15 mouse cellular contexts compared by ENCODE assay signal in genomic region chr1:139180481-139181149, GRCm38 (mm10).
DNase-seq lines count a peak whose midpoint lies in the region; ATAC-seq and TF ChIP-seq lines count a peak whose summit lies in the region.
"Had no signal": no experiment of that assay in that cellular context is flagged by ENCODE, and none has a peak within 500 bp of the region (broad histone marks: within the 10 kb centered on the region; RNA-seq: fewer than 3 reads in every experiment).

No protein-coding gene starts in this region.

- no peaks in the 10 kb centered on the region for H3K27me3 ChIP-seq in forebrain, postnatal 0 days (ENCODE audit: insufficient read depth, low read length)
- no peaks in the 10 kb centered on the region for H3K27me3 ChIP-seq in forebrain, embryonic 12.5 days
- no peaks in the 10 kb centered on the region for H3K27me3 ChIP-seq in thymus, adult 2 months (ENCODE audit: control insufficient read depth, insufficient read depth, low read length)
- H3K27me3 ChIP-seq in heart, adult 2 months (ENCODE audit: control insufficient read depth, insufficient read depth, low read length): no peaks in the 10 kb centered on the region
- H3K27me3 ChIP-seq: kidney, embryonic 15.5 days; limb, embryonic 15.5 days had no signal

- no peak overlapping the region for H3K27ac ChIP-seq in forebrain, postnatal 0 days (ENCODE audit: low read depth, low read length)
- H3K27ac ChIP-seq in forebrain, embryonic 12.5 days: no peak overlapping the region
- H3K27ac ChIP-seq in thymus, adult 2 months (ENCODE audit: control insufficient read depth, insufficient read depth, low read length): no peak overlapping the region
- no peak overlapping the region for H3K27ac ChIP-seq in heart, adult 2 months
- H3K27ac ChIP-seq: kidney, embryonic 15.5 days; left cerebral cortex, adult 2 months; limb, embryonic 15.5 days had no signal

- no peak for ATAC-seq in forebrain, postnatal 0 days
- ATAC-seq in forebrain, embryonic 12.5 days (ENCODE audit: low FRiP score): no peak
- ATAC-seq in common myeloid progenitor, adult 5-6 weeks (replicated peaks; ENCODE audit: low read depth, poor library complexity, severe bottlenecking): peak; percentile 64

- no peak for TF ChIP-seq POLR2A in thymus, adult 2 months (IDR thresholded peaks at IDR 0.05; ENCODE audit: control insufficient read depth, extremely low read depth, insufficient read depth, low read length, poor library complexity)
- no peak for TF ChIP-seq POLR2A in heart, adult 2 months (IDR thresholded peaks at IDR 0.05; ENCODE audit: insufficient read depth, low read depth, low read length)

- DNase-seq in forebrain, postnatal 0 days: peak; percentile 26
- DNase-seq in thymus, adult 2 months: peak; percentile 33
- no peak for DNase-seq in thymus, adult 18-20 months
- DNase-seq in telencephalon, adult 2 months (ENCODE audit: low read depth, low spot score): peak; percentile 57
- no peak for DNase-seq in heart, adult 2 months
- no peak for DNase-seq in MN1 (ENCODE audit: low spot score)
- DNase-seq: cerebellum, postnatal 14 days; gastrocnemius, postnatal 36 days; lung, adult 2 months; retina, postnatal 1 day had no signal

- H3K4me2 ChIP-seq in forebrain, postnatal 0 days (ENCODE audit: low read depth): no peak overlapping the region
- H3K4me2 ChIP-seq in forebrain, embryonic 12.5 days: no peak overlapping the region
- H3K4me2 ChIP-seq: kidney, embryonic 15.5 days; limb, embryonic 15.5 days had no signal

- H3K36me3 ChIP-seq in forebrain, postnatal 0 days (ENCODE audit: insufficient read depth): no peaks in the 10 kb centered on the region
- H3K36me3 ChIP-seq in forebrain, embryonic 12.5 days (replicated peaks): no peaks in the 10 kb centered on the region
- no peaks in the 10 kb centered on the region for H3K36me3 ChIP-seq in thymus, adult 2 months (ENCODE audit: control insufficient read depth, insufficient read depth, low read length)
- H3K36me3 ChIP-seq in heart, adult 2 months (ENCODE audit: control insufficient read depth, insufficient read depth, low read length): no peaks in the 10 kb centered on the region
- H3K36me3 ChIP-seq: kidney, embryonic 15.5 days; limb, embryonic 15.5 days had no signal

- 51% methylated on average over 6 of the region's 6 CpGs for WGBS in forebrain, postnatal 0 days
- 81% methylated on average over 6 of the region's 6 CpGs for WGBS in forebrain, embryonic 12.5 days
- 72% methylated on average over 6 of the region's 6 CpGs for WGBS in thymus, adult 2 months
- WGBS in heart, adult 2 months: 18% methylated on average over 6 of the region's 6 CpGs

- intact Hi-C loops in heart, adult 2 months (cut with DNase I): no loop called here

- H3K9me3 ChIP-seq in forebrain, postnatal 0 days (ENCODE audit: low read length): no peaks in the 10 kb centered on the region
- no peaks in the 10 kb centered on the region for H3K9me3 ChIP-seq in forebrain, embryonic 12.5 days
- H3K9me3 ChIP-seq: kidney, embryonic 15.5 days; limb, embryonic 15.5 days had no signal

- H3K4me3 ChIP-seq in forebrain, postnatal 0 days (ENCODE audit: low read depth, low read length): no peak overlapping the region
- no peak overlapping the region for H3K4me3 ChIP-seq in forebrain, embryonic 12.5 days (replicated peaks)
- no peak overlapping the region for H3K4me3 ChIP-seq in thymus, adult 2 months (ENCODE audit: control insufficient read depth, insufficient read depth, low read length)
- H3K4me3 ChIP-seq in heart, adult 2 months: no peak overlapping the region
- H3K4me3 ChIP-seq: kidney, embryonic 15.5 days; left cerebral cortex, adult 2 months; limb, embryonic 15.5 days had no signal

- TF ChIP-seq CTCF in forebrain, postnatal 0 days (IDR thresholded peaks at IDR 0.05; ENCODE audit: low read depth): no peak
- no peak for TF ChIP-seq CTCF in thymus, adult 2 months (IDR thresholded peaks at IDR 0.05; ENCODE audit: borderline replicate concordance, control insufficient read depth, extremely low read depth, insufficient read depth, low read length, poor library complexity)
- no peak for TF ChIP-seq CTCF in heart, adult 2 months (IDR thresholded peaks at IDR 0.05)

- H3K4me1 ChIP-seq in forebrain, postnatal 0 days (ENCODE audit: insufficient read depth): no peaks in the 10 kb centered on the region
- H3K4me1 ChIP-seq in forebrain, embryonic 12.5 days: no peaks in the 10 kb centered on the region
- no peaks in the 10 kb centered on the region for H3K4me1 ChIP-seq in thymus, adult 2 months (replicated peaks; ENCODE audit: control insufficient read depth, insufficient read depth, low read length)
- H3K4me1 ChIP-seq in heart, adult 2 months (ENCODE audit: control insufficient read depth, insufficient read depth, low read length): no peaks in the 10 kb centered on the region
- H3K4me1 ChIP-seq: kidney, embryonic 15.5 days; limb, embryonic 15.5 days had no signal

- H3K9ac ChIP-seq in forebrain, postnatal 0 days: no peak overlapping the region
- H3K9ac ChIP-seq in forebrain, embryonic 12.5 days: no peak overlapping the region
- H3K9ac ChIP-seq in heart, adult 2 months (ENCODE audit: low read depth, low read length): no peak overlapping the region
- H3K9ac ChIP-seq: kidney, embryonic 15.5 days; limb, embryonic 15.5 days had no signal

- no peak for TF ChIP-seq EP300 in heart, adult 2 months (IDR thresholded peaks at IDR 0.05; ENCODE audit: insufficient read depth, low read depth, low read length)

- H3K79me2 ChIP-seq in heart, adult 2 months (replicated peaks; ENCODE audit: control insufficient read depth, insufficient read depth, low read length): no peaks in the 10 kb centered on the region

Comparison
In these comparisons a context has a peak if more than half of its experiments do, and no peak if none do; other contexts are left out.
1. DNase-seq: peak in forebrain, postnatal 0 days (single experiment), thymus, adult 2 months (single experiment) and telencephalon, adult 2 months (single experiment); none in thymus, adult 18-20 months (0 of 2), heart, adult 2 months (0 of 2) and MN1 (single experiment).